Mouse (Mus musculus): ENCODE measurements around the gene Slc16a6.

The Slc16a6 gene

DNA sequence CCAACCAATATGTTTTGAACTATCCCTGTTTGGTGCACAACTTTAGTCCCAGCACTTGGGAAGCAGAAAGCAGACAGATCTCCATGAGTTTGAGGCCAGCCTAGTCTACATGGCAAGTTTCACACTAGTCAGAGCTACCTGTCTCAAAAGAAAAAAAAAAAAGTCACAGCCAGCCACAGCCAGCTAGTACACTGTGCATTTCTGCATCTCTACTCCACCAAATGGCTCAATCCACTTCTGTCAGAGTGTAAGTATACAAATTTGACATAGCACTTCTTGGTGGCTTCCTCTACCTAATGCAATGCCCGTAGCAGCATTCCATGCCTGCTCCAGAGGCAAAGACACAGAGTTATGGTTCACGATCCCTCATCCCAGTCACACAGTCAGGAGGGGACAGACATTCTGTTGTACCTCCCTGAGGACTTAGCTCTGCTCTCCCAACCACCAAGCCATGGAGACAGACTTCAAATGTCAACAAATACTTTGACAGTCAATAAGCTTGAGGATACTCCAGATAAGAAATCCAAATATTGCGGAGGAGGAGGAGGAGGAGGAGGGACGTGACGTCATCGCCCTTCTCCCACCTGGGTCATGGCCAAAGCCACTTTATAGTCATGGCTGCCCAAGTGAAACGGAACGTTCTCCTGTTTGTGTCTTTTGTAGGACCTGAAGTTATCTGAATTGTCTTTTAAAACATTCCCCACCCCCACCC is 56.5 kb downstream of the Slc16a6 start:
- no peak for DNase-seq (ENCODE audit: low spot score)

DNA sequence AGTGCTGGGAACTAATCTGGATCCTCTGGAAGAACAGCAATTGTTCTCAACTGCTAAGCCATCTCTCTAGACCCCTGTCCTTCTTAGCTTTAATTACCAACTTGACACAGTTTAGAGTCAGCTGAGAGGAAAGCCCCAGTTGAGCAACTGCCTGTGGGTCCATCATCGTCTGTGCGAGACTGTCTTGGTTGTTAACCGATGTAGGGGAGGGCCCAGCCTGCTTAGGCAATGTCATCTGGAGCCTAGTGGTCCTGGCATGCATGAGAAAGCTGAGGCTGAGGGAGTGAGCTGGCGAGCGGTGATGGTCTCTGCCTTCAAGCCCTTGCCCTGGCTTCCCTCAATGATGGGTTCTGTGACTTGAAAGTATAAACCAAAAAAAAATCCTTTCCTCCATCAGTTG is 58.6 kb downstream of the Slc16a6 start:
- no peak for DNase-seq (ENCODE audit: low spot score)

DNA sequence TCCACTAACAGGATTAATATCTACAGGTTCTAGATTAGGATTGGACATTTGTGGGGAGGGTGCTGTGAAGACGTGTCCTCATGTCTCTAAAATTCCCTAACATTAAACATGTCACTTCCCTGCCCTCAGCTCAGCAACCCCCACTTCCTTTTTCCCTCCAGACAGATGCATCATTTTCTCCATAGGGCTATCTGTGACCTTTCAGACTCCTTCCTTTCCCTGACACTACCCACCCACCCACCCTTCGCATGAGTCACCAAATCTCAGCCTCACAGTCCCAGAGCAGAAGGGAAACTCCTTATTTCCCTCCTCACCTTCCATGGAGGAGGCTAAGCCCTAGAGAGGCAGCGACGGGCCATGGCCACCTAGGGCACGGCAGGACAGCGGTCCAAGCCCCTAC is 59.8 kb downstream of the Slc16a6 start, which contains the start of gene 9930022D16Rik:
9930022D16Rik (plus strand) TSS at position 301 of the 400 bp plus-strand sequence.
- DNase-seq (ENCODE audit: low spot score): no peak

DNA sequence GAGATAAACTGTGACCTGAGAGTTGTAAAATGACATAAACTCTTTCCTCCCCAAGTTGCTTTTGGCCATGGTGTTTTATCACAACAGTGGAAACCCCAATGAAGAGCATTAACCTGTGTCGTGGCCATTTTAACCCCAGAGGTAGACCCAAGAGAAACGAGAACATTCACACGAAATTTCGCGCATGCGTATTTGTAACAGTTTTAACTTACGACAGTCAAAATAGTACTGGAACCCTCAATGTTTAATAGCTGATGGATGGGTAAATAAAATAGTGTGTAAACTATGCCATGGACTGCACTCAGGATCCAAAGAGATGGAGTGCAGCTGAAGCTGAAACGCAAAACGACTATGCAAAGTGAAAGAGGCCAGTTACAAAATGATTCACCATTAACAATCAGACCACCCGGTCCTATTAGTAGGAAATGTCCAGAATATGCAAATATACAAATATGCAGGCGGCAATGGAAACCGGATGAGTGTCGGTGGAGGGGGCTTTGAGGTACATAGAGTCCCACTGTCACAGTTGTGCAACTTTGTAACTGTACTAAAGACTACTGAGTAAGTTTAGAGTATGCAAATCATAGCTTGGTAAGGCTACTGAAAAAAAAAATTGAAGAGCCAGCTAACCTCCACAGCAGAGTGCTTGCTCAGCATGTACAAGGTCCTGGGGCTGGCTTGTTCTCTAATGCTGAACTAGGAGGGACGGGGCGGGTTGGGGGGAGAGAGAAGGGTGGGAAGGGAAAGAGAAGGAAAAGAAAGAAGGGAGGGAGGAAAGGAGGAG is 63.0 kb downstream of the Slc16a6 start:
- DNase-seq (ENCODE audit: low spot score): no peak

DNA sequence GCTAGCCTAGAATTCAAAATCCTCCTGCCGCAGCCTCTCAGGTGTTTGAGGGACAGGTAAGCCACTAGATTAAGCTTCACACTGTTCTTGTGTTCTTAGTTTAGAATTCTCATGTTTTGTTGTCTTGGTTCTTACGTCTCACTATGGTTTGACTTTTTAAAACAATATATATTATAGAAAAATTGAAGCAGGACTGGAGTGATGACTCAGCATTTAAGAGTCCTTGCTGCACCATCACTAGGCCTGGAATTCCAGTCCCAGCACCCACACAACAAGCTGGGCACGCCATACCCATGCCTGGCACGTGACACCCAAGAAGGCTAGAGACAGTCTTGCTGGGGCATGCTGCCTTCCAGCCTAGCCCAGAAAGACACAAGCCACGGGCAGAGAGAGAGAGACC is 67.0 kb downstream of the Slc16a6 start:
- no peak for DNase-seq (ENCODE audit: low spot score)
